8 mouse cellular contexts compared by ENCODE assay signal in genomic region chr5:129019497-129020299, GRCm38 (mm10). TPM values are rescaled to one million over a fixed set of nuclear protein-coding genes. Genes with fewer than 3 reads are reported as not detected.
DNase-seq lines count a peak whose midpoint lies in the region; ATAC-seq lines count a peak whose summit lies in the region.

TSS of gene Ran (plus strand) at chr5:129020069.

- peak within 1 kb of the TSS; percentile 87 for H3K4me3 ChIP-seq in brown adipose tissue, adult 24 weeks (ENCODE audit: insufficient read depth, low read depth, low read length)
- H3K4me3 ChIP-seq in heart, embryonic 14.5 days (ENCODE audit: control insufficient read depth in 1 of 2, insufficient read depth in 1 of 2, low read depth in 1 of 2, low read length in 2 of 2): peak within 1 kb of the TSS; percentile 86 to 92
- H3K4me3 ChIP-seq in liver, embryonic 13.5 days (replicated peaks): peak within 1 kb of the TSS; percentile 98
- H3K4me3 ChIP-seq in stomach, embryonic 16.5 days (replicated peaks; ENCODE audit: low read length): peak within 1 kb of the TSS; percentile 93

- H3K4me2 ChIP-seq in heart, embryonic 14.5 days (ENCODE audit: low read length): peak within 1 kb of the TSS; percentile 83
- peak within 1 kb of the TSS; percentile 89 for H3K4me2 ChIP-seq in liver, embryonic 13.5 days
- peak within 1 kb of the TSS; percentile 87 for H3K4me2 ChIP-seq in stomach, embryonic 16.5 days (ENCODE audit: low read depth, low read length)

- H3K27ac ChIP-seq in brown adipose tissue, adult 24 weeks (replicated peaks; ENCODE audit: low read depth, low read length): peak within 1 kb of the TSS; percentile 85
- H3K27ac ChIP-seq in heart, embryonic 14.5 days (replicated peaks in 1 of 2; ENCODE audit: control insufficient read depth in 1 of 2, insufficient read depth in 1 of 2, low read depth in 2 of 2, low read length in 2 of 2): peak within 1 kb of the TSS; percentile 95 to 98
- H3K27ac ChIP-seq in liver, embryonic 13.5 days: peak within 1 kb of the TSS; percentile 96
- H3K27ac ChIP-seq in stomach, embryonic 16.5 days (ENCODE audit: low read length): peak within 1 kb of the TSS; percentile 98

- peak; percentile 93 for ATAC-seq in heart, embryonic 14.5 days (ENCODE audit: insufficient number of reproducible peaks, insufficient read depth, low FRiP score, low read depth)
- peak; percentile 91 for ATAC-seq in liver, embryonic 13.5 days (ENCODE audit: low read depth)
- peak; percentile 94 for ATAC-seq in stomach, embryonic 16.5 days (ENCODE audit: insufficient read depth, low FRiP score)

- H3K36me3 ChIP-seq in heart, embryonic 14.5 days (ENCODE audit: control insufficient read depth, insufficient read depth, low read length): peaks cover 34% of the 10 kb centered on the region
- H3K36me3 ChIP-seq in liver, embryonic 13.5 days: peaks cover 38% of the 10 kb centered on the region
- H3K36me3 ChIP-seq in stomach, embryonic 16.5 days (ENCODE audit: control insufficient read depth, insufficient read depth, low read length): no peaks in the 10 kb centered on the region; the same call in 1 of the 2 replicates

- H3K27me3 ChIP-seq in heart, embryonic 14.5 days (ENCODE audit: control insufficient read depth, insufficient read depth, low read length): no peaks in the 10 kb centered on the region
- no peaks in the 10 kb centered on the region for H3K27me3 ChIP-seq in liver, embryonic 13.5 days
- no peaks in the 10 kb centered on the region for H3K27me3 ChIP-seq in stomach, embryonic 16.5 days (ENCODE audit: control insufficient read depth, insufficient read depth, low read length)

- peak; percentile 99 for DNase-seq in CD4-positive, CD25-positive, alpha-beta regulatory T cell, adult 2 months (ENCODE audit: low read depth, low spot score)
- DNase-seq in fibroblast of lung, adult 2 months (ENCODE audit: low read depth): peak; percentile 88
- peak; percentile 98 for DNase-seq in kidney, postnatal 14 days
- DNase-seq in liver, embryonic 13.5 days: peak; percentile 92
- DNase-seq in neural tube, embryonic 10.5 days (ENCODE audit: extremely low spot score, low spot score): peak; percentile 96

- peaks cover 6% of the 10 kb centered on the region for H3K4me1 ChIP-seq in brown adipose tissue, adult 24 weeks (ENCODE audit: control insufficient read depth, insufficient read depth, insufficient read length, low read length)
- H3K4me1 ChIP-seq in heart, embryonic 14.5 days (ENCODE audit: control insufficient read depth in 2 of 2, insufficient read depth in 2 of 2, low read length in 2 of 2): peaks cover 2 to 11% of the 10 kb centered on the region in 2 experiments; a peak in 2 of 4 replicates
- peaks cover 34% of the 10 kb centered on the region for H3K4me1 ChIP-seq in liver, embryonic 13.5 days (replicated peaks)
- H3K4me1 ChIP-seq in stomach, embryonic 16.5 days (ENCODE audit: control insufficient read depth, insufficient read depth, low read length): peaks cover 9% of the 10 kb centered on the region; the same call in 1 of the 2 replicates

- under 1% methylated on average over 88 of the region's 102 CpGs for WGBS in heart, embryonic 14.5 days
- WGBS in liver, embryonic 13.5 days (ENCODE audit: insufficient replicate concordance): under 1% methylated on average over 85 of the region's 102 CpGs
- under 1% methylated on average over 94 of the region's 102 CpGs for WGBS in stomach, embryonic 16.5 days

- H3K9ac ChIP-seq in heart, embryonic 14.5 days (ENCODE audit: low read length): peak within 1 kb of the TSS; percentile 93
- peak within 1 kb of the TSS; percentile 98 for H3K9ac ChIP-seq in liver, embryonic 13.5 days
- peak within 1 kb of the TSS; percentile 98 for H3K9ac ChIP-seq in stomach, embryonic 16.5 days (ENCODE audit: low read length)

- H3K9me3 ChIP-seq in heart, embryonic 14.5 days (ENCODE audit: control insufficient read depth, low read length): no peaks in the 10 kb centered on the region
- no peaks in the 10 kb centered on the region for H3K9me3 ChIP-seq in liver, embryonic 13.5 days (replicated peaks)
- no peaks in the 10 kb centered on the region for H3K9me3 ChIP-seq in stomach, embryonic 16.5 days (replicated peaks; ENCODE audit: control insufficient read depth, low read length)

RNA-seq across cellular contexts. Expression of gene Ran, which starts in this region (rescaled TPM):
- polyA plus RNA-seq in brown adipose tissue, adult 24 weeks (2012; ENCODE audit: insufficient read depth, insufficient read length, missing spikeins): 71.5 and 92.5 TPM in 2 replicates
- polyA plus RNA-seq in heart, embryonic 14.5 days (2014; fragmentation: Nextera tagmentation; extraction: Ambion mirVana): 333 and 339 TPM in 2 replicates
- polyA plus RNA-seq in liver, embryonic 13.5 days (2015; fragmentation: Nextera tagmentation; extraction: Ambion mirVana): 634 and 723 TPM in 2 replicates
- 421 and 484 TPM in 2 replicates for polyA plus RNA-seq in stomach, embryonic 16.5 days (2015; fragmentation: Nextera tagmentation; extraction: Ambion mirVana)

Comparison
In these comparisons a context has a peak if more than half of its experiments do, and no peak if none do; other contexts are left out.
1. Peak in every context shown above with its lines: DNase-seq, ATAC-seq, H3K4me3 ChIP-seq and H3K27ac ChIP-seq.